Mouse (Mus musculus): ENCODE results near the gene 2900011O08Rik. TPM values are rescaled to one million over a fixed set of nuclear protein-coding genes. Genes with fewer than 3 reads are reported as not detected.

Gene 2900011O08Rik
- polyA plus RNA-seq, 1 experiment from 2014 or later = 2.3 TPM

- Histone ChIP-seq H3K9me3 (no peaks in the 10 kb centered on the region), H3K4me1 (no peaks in the 10 kb centered on the region), H3K36me3 (peaks cover 97% of the 10 kb centered on the region), H3K27me3 (ENCODE audit: insufficient read depth, poor library complexity, severe bottlenecking) (no peaks in the 10 kb centered on the region), H3K4me3 (no peak overlapping the region), H3K27ac (no peak overlapping the region)
- no peak for DNase-seq (ENCODE audit: low spot score)
- WGBS = 86% methylated on average over 5 of the region's 5 CpGs
Measured at GRCm38 (mm10) chr16:14131838-14132237, 145.4 kb downstream of the 2900011O08Rik start.

- no peak for DNase-seq (ENCODE audit: low spot score)
- no peaks in the 10 kb centered on the region for H3K27me3 ChIP-seq (ENCODE audit: insufficient read depth, poor library complexity, severe bottlenecking)
- H3K36me3 ChIP-seq = peaks cover 89% of the 10 kb centered on the region
- no peak overlapping the region for H3K4me3 ChIP-seq
- H3K9me3 ChIP-seq = no peaks in the 10 kb centered on the region
- H3K27ac ChIP-seq = no peak overlapping the region
- H3K4me1 ChIP-seq = no peaks in the 10 kb centered on the region
- 81% methylated on average over 2 of the region's 2 CpGs for WGBS
Measured at GRCm38 (mm10) chr16:14135014-14135413, 148.6 kb downstream of the 2900011O08Rik start.

- WGBS = 92% methylated on average over 1 of the region's 1 CpGs
- peaks cover 85% of the 10 kb centered on the region for H3K36me3 ChIP-seq
Measured at GRCm38 (mm10) chr16:14137976-14138561, 151.7 kb downstream of the 2900011O08Rik start.

GRCm38 (mm10) chr16:14139106-14139505 is 152.7 kb downstream of the 2900011O08Rik start:
- DNase-seq (ENCODE audit: low spot score) = no peak
- peaks cover 79% of the 10 kb centered on the region for H3K36me3 ChIP-seq
- H3K4me1 ChIP-seq = no peaks in the 10 kb centered on the region
- no peak overlapping the region for H3K4me3 ChIP-seq
- no peak overlapping the region for H3K27ac ChIP-seq
- no peaks in the 10 kb centered on the region for H3K27me3 ChIP-seq (ENCODE audit: insufficient read depth, poor library complexity, severe bottlenecking)
- no peaks in the 10 kb centered on the region for H3K9me3 ChIP-seq

More at GRCm38 (mm10) chr16:14137976-14138561, 151.7 kb downstream of the 2900011O08Rik start:
- H3K4me3 ChIP-seq = no peak overlapping the region
- no peaks in the 10 kb centered on the region for H3K4me1 ChIP-seq
- H3K9me3 ChIP-seq = no peaks in the 10 kb centered on the region
- H3K27me3 ChIP-seq (ENCODE audit: insufficient read depth, poor library complexity, severe bottlenecking) = no peaks in the 10 kb centered on the region
- no peak overlapping the region for H3K27ac ChIP-seq
- no peak for DNase-seq (ENCODE audit: low spot score)

- no peak for DNase-seq (ENCODE audit: low spot score)
- 75% methylated on average over 3 of the region's 3 CpGs for WGBS
- H3K36me3 ChIP-seq = peaks cover 83% of the 10 kb centered on the region
- no peak overlapping the region for H3K27ac ChIP-seq
- H3K4me3 ChIP-seq = no peak overlapping the region
- no peaks in the 10 kb centered on the region for H3K9me3 ChIP-seq
- no peaks in the 10 kb centered on the region for H3K27me3 ChIP-seq (ENCODE audit: insufficient read depth, poor library complexity, severe bottlenecking)
- no peaks in the 10 kb centered on the region for H3K4me1 ChIP-seq
Measured at GRCm38 (mm10) chr16:14143298-14143697, 156.9 kb downstream of the 2900011O08Rik start.

- no peak overlapping the region for H3K4me3 ChIP-seq
- H3K9me3 ChIP-seq = no peaks in the 10 kb centered on the region
- H3K36me3 ChIP-seq = peaks cover 76% of the 10 kb centered on the region
- no peak for DNase-seq (ENCODE audit: low spot score)
- no peaks in the 10 kb centered on the region for H3K4me1 ChIP-seq
- H3K27ac ChIP-seq = no peak overlapping the region
- no peaks in the 10 kb centered on the region for H3K27me3 ChIP-seq (ENCODE audit: insufficient read depth, poor library complexity, severe bottlenecking)
Measured at GRCm38 (mm10) chr16:14147712-14148111, 161.3 kb downstream of the 2900011O08Rik start.

Small RNAs within 50 kb of the gene (microRNA-seq; reads per million reads assigned to microRNA genes)
- gene Gm27671 = not detected

Other genes with a start within 250 kb of the 2900011O08Rik start
- 66.6 and 70.6 TPM in 2 replicates for gene Rrn3, start 205.9 kb upstream of the 2900011O08Rik start, polyA plus RNA-seq (2016; fragmentation: Nextera tagmentation; extraction: Ambion mirVana)
- gene Ntan1, start 167.8 kb upstream of the 2900011O08Rik start, polyA plus RNA-seq (2016; fragmentation: Nextera tagmentation; extraction: Ambion mirVana) = 129 and 145 TPM in 2 replicates
- gene Pdxdc1, start 83.5 kb upstream of the 2900011O08Rik start, polyA plus RNA-seq (2016; fragmentation: Nextera tagmentation; extraction: Ambion mirVana) = 74.3 and 79.4 TPM in 2 replicates
- gene Mpv17l, start 83.4 kb upstream of the 2900011O08Rik start, polyA plus RNA-seq (2016; fragmentation: Nextera tagmentation; extraction: Ambion mirVana) = 1.9 and 2.5 TPM in 2 replicates
- gene Ifitm7, start 284 bp downstream of the 2900011O08Rik start, polyA plus RNA-seq (2016; fragmentation: Nextera tagmentation; extraction: Ambion mirVana) = 0.15 and 0.21 TPM in 2 replicates
- gene Nde1, start 176.7 kb downstream of the 2900011O08Rik start, polyA plus RNA-seq (2016; fragmentation: Nextera tagmentation; extraction: Ambion mirVana) = 90.2 and 111 TPM in 2 replicates
- gene Marf1, start 176.7 kb downstream of the 2900011O08Rik start, polyA plus RNA-seq (2016; fragmentation: Nextera tagmentation; extraction: Ambion mirVana) = 10.0 and 10.6 TPM in 2 replicates

Data from heart, embryonic 10.5 days (tissue).